Mouse (Mus musculus) urinary bladder, postnatal 36 days (tissue): Measurements from ENCODE around the gene Clba1.
"Not testable (repeated sequence)": the region's sequence is repeated elsewhere in the genome, so short reads cannot be mapped to it uniquely, and the experiment has no call there.

Experiments used
- DNase-seq, 2 experiments: peaks; one replicate each; pipeline ENCODE4 v3.0.0; 2022; ENCODE audit warnings: low spot score in 2 of 2, mixed read lengths in 1 of 2

Clba1 gene

GRCm38 (mm10) chr12:112816866-112817265 is 8.1 kb downstream of the Clba1 start:
- DNase-seq, result not testable (repeated sequence)

GRCm38 (mm10) chr12:112819057-112819662 is 10.4 kb downstream of the Clba1 start:
- DNase-seq, result no peak

GRCm38 (mm10) chr12:112820401-112820999 is 11.8 kb downstream of the Clba1 start:
- DNase-seq, result no peak

- DNase-seq, result no peak
Observed at GRCm38 (mm10) chr12:112821216-112821615, 12.5 kb downstream of the Clba1 start.

- DNase-seq, result no peak
Observed at GRCm38 (mm10) chr12:112821974-112822373, 13.2 kb downstream of the Clba1 start.

- no peak for DNase-seq
Observed at GRCm38 (mm10) chr12:112822676-112823075, 13.9 kb downstream of the Clba1 start.

GRCm38 (mm10) chr12:112823221-112823620 is 14.5 kb downstream of the Clba1 start:
- DNase-seq, result no peak

GRCm38 (mm10) chr12:112825901-112826300 is 17.2 kb downstream of the Clba1 start:
- DNase-seq, result no peak

GRCm38 (mm10) chr12:112828501-112829243 is 19.9 kb downstream of the Clba1 start:
- peak; percentile 37 to 65 for DNase-seq

GRCm38 (mm10) chr12:112829244-112829864 is 20.6 kb downstream of the Clba1 start, which contains the start of gene Cdca4:
TSS of gene Cdca4 (minus strand) at chr12:112829423.
- DNase-seq, result peak; percentile 96 to 98

- no peak for DNase-seq
Observed at GRCm38 (mm10) chr12:112830141-112830540, 21.4 kb downstream of the Clba1 start.

GRCm38 (mm10) chr12:112830570-112830969 is 21.8 kb downstream of the Clba1 start:
- no peak for DNase-seq

- DNase-seq, result no peak
Observed at GRCm38 (mm10) chr12:112832411-112832810, 23.7 kb downstream of the Clba1 start.

- DNase-seq, result peak in 1 of 2 experiments; percentile 49
Observed at GRCm38 (mm10) chr12:112833527-112833926, 24.8 kb downstream of the Clba1 start.

- DNase-seq, result no peak
Observed at GRCm38 (mm10) chr12:112835046-112835445, 26.3 kb downstream of the Clba1 start.

- no peak for DNase-seq
Observed at GRCm38 (mm10) chr12:112840209-112841086, 31.7 kb downstream of the Clba1 start.

GRCm38 (mm10) chr12:112841338-112841892 is 32.7 kb downstream of the Clba1 start:
- DNase-seq, result not testable (repeated sequence)

GRCm38 (mm10) chr12:112842128-112842527 is 33.4 kb downstream of the Clba1 start:
- not testable (repeated sequence) for DNase-seq

- peak; percentile 82 to 89 for DNase-seq
Observed at GRCm38 (mm10) chr12:112843803-112844202, 35.1 kb downstream of the Clba1 start.

GRCm38 (mm10) chr12:112847880-112848279 is 39.1 kb downstream of the Clba1 start:
- DNase-seq, result no peak
